28 mouse cellular contexts compared by ENCODE assay signal in genomic region chr16:74517888-74518287, GRCm38 (mm10).
"Had no signal": no experiment of that assay in that cellular context is flagged by ENCODE, and none has a peak within 500 bp of the region (broad histone marks: within the 10 kb centered on the region; RNA-seq: fewer than 3 reads in every experiment).

No protein-coding gene starts in this region.

- H3K9me3 ChIP-seq: embryonic facial prominence, embryonic 10.5 days; embryonic facial prominence, embryonic 12.5 days; embryonic facial prominence, embryonic 13.5 days; embryonic facial prominence, embryonic 15.5 days; forebrain, embryonic 10.5 days; forebrain, embryonic 12.5 days; forebrain, embryonic 13.5 days; forebrain, embryonic 15.5 days had no signal

- H3K4me3 ChIP-seq: embryonic facial prominence, embryonic 10.5 days; embryonic facial prominence, embryonic 12.5 days; embryonic facial prominence, embryonic 13.5 days; embryonic facial prominence, embryonic 15.5 days; erythroblast, embryonic 14.5 days; forebrain, embryonic 10.5 days; forebrain, embryonic 12.5 days; forebrain, embryonic 13.5 days; forebrain, embryonic 15.5 days; gastrocnemius, adult 2 months had no signal

- H3K36me3 ChIP-seq: embryonic facial prominence, embryonic 10.5 days; embryonic facial prominence, embryonic 12.5 days; embryonic facial prominence, embryonic 13.5 days; embryonic facial prominence, embryonic 15.5 days; forebrain, embryonic 10.5 days; forebrain, embryonic 12.5 days; forebrain, embryonic 15.5 days had no signal

- H3K9ac ChIP-seq: embryonic facial prominence, embryonic 12.5 days; embryonic facial prominence, embryonic 13.5 days; embryonic facial prominence, embryonic 15.5 days; forebrain, embryonic 12.5 days; forebrain, embryonic 13.5 days; forebrain, embryonic 15.5 days; forebrain, postnatal 0 days had no signal

- ATAC-seq: forebrain, embryonic 13.5 days; forebrain, embryonic 14.5 days; forebrain, embryonic 15.5 days; forebrain, embryonic 16.5 days; forebrain, postnatal 0 days had no signal

- H3K27me3 ChIP-seq: embryonic facial prominence, embryonic 12.5 days; embryonic facial prominence, embryonic 13.5 days; embryonic facial prominence, embryonic 15.5 days; forebrain, embryonic 12.5 days; forebrain, embryonic 13.5 days; forebrain, embryonic 15.5 days had no signal

- DNase-seq: cerebellum, adult 2 months; cerebellum, adult 8-10 months; cerebellum, adult 9-10 months; cerebellum, adult 9-11 months; cerebellum, postnatal 10 days; cerebellum, postnatal 14 days; cerebellum, postnatal 25 days; cerebellum, postnatal 36 days; embryo, embryonic 11 days; forebrain, postnatal 0 days; gastrocnemius, adult 2 months; gastrocnemius, postnatal 10 days; gastrocnemius, postnatal 14 days; gastrocnemius, postnatal 25 days; gastrocnemius, postnatal 36 days; heart, adult 11 months; heart, adult 18-20 months had no signal

- H3K4me2 ChIP-seq: embryonic facial prominence, embryonic 12.5 days; embryonic facial prominence, embryonic 13.5 days; embryonic facial prominence, embryonic 15.5 days; forebrain, embryonic 12.5 days; forebrain, embryonic 13.5 days; forebrain, embryonic 15.5 days had no signal

- H3K27ac ChIP-seq: embryonic facial prominence, embryonic 10.5 days; embryonic facial prominence, embryonic 12.5 days; embryonic facial prominence, embryonic 13.5 days; embryonic facial prominence, embryonic 15.5 days; forebrain, embryonic 10.5 days; forebrain, embryonic 12.5 days; forebrain, embryonic 13.5 days; forebrain, embryonic 15.5 days; gastrocnemius, adult 2 months had no signal

- H3K4me1 ChIP-seq: embryonic facial prominence, embryonic 13.5 days; embryonic facial prominence, embryonic 15.5 days; forebrain, embryonic 10.5 days; forebrain, embryonic 12.5 days; forebrain, embryonic 13.5 days; forebrain, embryonic 15.5 days had no signal
